Mouse (Mus musculus) urinary bladder, adult 18-20 months (tissue): ENCODE results near the gene Ccdc86.
A peak's percentile ranks its signal among the peaks of the same experiment; 100 is the strongest.

Experiments
- DNase-seq, 2 experiments: peaks; one replicate each; pipeline ENCODE4 v3.0.0; 2022; ENCODE audit warnings: low spot score in 2 of 2, mixed read lengths in 2 of 2

Ccdc86 gene

DNA sequence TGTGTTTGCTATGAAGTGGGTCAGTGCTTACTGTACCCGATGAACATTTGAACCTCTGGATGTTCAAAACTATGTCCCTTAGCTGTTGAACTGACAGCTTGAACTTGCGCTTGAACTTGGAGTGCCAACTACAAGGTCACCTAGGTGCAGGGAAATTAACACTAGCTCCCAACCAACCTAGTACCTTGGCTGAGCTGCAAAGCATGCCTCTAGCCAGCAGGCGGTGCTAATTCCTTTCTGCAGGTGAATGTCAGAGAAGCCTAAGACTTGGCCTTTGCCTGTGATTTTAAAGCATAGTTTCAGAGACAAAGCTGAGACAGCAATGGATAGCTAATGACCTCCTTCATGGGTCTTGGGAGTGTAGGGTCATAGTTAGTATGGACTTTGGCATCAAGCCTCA, 41.2 kb downstream of the Ccdc86 start:
- peak in 1 of 2 experiments; percentile 30 for DNase-seq

GRCm38 (mm10) chr19:10905728-10906000, 43.4 kb downstream of the Ccdc86 start:
- DNase-seq: no peak

GRCm38 (mm10) chr19:10904927-10905727, 43.9 kb downstream of the Ccdc86 start:
- DNase-seq: peak in 1 of 2 experiments; percentile 42

DNA sequence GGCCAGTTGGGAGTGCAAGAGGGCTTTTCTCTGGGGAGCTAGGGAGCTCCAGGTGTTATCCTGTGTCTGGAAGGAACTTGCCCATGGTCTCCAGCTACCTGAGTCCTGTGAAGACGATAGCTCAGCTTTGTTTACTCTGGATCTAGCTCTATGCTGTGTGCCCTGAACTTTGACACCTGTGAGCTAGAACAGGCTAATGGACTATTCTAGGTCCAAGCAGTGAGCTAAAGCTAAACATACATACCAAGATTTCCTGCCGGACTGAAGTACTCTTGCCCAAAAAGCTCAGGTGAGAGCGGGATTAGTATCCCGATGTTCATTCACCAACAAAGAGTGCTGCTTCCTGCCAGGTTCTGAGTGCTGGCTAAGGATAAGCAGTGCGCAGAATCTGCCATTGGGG, 44.6 kb downstream of the Ccdc86 start:
- no peak for DNase-seq

DNA sequence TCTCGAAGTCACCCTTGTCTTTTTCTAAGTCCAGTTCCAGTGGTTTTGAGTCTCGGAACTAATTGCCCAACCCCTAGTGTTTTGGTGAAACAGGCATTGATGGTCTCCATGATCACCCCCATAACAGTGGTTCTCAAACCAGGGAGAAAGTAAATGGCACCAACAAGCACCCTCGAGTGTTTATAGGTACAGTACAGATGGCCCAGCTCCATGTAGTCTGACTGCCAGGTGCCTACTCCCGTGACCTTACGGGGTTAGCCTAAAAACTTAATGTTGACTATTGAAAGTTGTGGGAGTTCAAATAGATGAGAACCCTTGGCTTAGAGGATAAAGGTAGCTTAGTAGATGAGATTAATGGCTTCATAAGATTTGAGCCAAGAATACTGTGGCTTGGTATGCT, 48.0 kb downstream of the Ccdc86 start:
- no peak for DNase-seq

DNA sequence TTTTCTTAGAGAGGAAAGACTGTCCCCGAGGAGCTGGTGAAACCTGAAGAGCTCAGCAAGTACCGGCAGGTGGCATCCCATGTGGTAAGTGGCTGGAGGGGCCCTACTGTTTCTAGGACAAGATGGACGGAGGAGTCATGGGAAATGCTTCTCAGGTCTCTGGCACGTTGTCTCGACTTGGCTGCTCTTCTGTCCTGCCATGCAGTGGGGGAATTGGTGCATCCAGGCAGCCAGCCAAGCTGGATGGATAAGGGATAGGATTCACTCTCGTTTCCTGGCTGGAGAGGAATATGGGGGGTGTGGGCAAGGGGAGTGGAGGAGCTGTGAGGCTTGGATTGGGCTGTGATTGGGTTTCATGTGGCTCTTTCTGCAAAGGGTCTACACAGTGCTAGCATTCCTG, 48.8 kb downstream of the Ccdc86 start:
- DNase-seq: no peak

- DNase-seq: no peak
These were observed 51.6 kb downstream of the Ccdc86 start for GRCm38 (mm10) chr19:10897491-10897890.

DNA sequence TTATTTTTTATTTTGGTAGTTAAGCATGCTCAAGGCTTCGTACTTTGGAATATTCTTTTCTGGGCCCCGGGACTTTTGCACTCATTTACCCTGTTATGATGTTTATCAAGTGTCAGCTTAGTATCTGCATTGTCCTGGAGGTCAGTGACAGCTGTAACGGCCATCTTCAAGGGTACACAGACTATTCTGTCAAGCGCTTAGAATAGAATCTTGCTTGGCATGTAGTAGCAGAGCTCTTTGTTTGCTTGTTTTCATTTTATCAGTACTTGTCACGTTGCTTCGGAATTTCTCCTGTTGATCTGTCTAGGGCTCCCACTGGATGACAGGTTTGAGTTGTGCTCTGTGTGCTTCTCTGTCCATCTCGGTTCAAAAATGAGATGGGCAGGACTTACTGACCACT, 52.2 kb downstream of the Ccdc86 start:
- no peak for DNase-seq

- DNase-seq: no peak
These were observed 53.4 kb downstream of the Ccdc86 start for GRCm38 (mm10) chr19:10895708-10896107.

DNA sequence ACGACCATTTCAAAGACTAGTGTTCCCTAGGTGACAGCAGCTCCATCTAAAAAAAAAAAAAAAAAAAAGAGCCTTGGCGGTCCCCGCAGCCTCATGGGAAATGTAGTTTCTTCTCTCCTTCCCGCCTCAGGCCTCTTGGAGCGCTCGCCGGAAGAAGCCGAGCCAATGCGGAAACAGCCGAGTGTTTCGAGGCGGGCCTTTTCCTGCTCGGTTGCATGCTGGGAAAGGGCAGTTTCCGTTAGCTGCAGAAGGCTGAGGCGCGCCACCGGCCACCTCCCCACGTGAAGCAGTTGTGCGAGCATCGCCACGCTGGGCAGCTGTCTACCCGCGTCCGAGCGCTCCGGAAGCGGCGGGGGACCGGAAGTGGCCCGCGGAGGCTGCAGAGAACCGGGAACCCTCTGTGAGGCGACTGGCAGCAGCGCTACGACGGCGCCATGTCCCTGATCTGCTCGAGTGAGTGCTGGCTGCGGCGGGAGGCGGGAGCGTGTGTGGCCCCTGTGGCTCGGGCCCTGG, 54.0 kb downstream of the Ccdc86 start, which contains the start of gene Prpf19:
Prpf19 (plus strand) TSS at position 216 of the 513 bp plus-strand sequence.
- peak; percentile 94 for DNase-seq

DNA sequence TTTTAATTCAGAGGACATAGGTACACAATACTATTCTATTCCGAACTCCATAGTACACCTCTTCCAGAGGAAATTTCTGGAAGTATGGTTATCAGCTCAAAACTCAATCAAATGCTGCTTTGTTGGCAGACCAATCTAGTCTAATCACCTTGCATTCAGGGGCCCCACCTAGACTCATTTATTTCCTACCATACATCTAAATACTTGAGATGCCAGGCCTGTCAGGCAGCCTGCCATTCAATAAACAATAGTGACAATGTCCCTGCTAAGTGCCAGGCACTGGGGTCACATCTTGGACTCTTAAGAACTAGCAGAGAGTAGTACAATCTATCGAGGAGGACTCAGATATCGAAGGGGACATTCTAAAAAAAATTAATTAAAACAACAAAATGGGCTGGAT, 56.9 kb downstream of the Ccdc86 start:
- DNase-seq: no peak
